Mouse (Mus musculus) ovary, postnatal 36 days (tissue): ENCODE data around the gene Emsy.

Experiments
- DNase-seq: peaks from one replicate; pipeline ENCODE4 v3.0.0; 2022; ENCODE audit warnings: low spot score, mixed read lengths

Gene Emsy

DNA sequence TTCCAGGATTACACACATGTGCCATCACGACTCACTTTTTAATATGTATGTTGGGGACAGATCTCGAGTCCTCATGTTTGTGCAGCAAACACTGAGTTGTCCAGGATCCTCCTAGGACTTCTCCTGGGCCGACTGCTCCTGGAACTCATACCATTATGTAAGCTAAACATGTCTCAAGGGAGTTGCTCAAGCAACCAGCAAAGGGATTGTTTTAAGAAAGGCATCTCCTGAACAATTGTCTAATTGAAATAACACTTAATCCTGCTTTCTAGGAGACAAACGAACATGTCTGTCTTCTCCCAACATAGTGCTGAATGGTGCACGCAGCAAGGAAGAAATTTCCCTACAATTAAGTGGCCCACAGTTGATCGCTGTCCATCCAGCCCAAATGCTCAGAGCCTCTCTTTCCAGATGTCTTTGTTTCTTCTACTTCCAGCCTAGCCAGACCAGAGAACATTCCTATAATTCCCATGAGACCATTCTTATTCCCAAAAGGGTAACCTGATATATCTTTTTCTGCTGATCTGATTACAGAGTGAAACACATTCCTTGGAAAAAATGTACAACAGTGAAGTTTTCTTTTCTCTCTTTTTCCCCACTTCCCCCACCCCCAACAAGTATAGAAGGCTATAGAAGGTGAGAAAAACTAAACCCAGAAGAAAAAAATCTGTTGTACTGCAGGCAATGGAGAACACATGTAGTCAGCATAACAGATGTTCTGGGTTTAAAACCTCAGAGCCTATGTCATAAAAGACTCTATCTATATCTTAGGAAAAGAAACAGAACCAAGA is 11.6 kb upstream of the Emsy start:
- no peak for DNase-seq

GRCm38 (mm10) chr7:98665726-98666125 is 9.1 kb upstream of the Emsy start:
- DNase-seq = no peak

GRCm38 (mm10) chr7:98665166-98665565 is 8.6 kb upstream of the Emsy start:
- DNase-seq = no peak

GRCm38 (mm10) chr7:98655681-98656530 is 677 bp downstream of the Emsy start:
- peak; percentile 77 for DNase-seq

DNA sequence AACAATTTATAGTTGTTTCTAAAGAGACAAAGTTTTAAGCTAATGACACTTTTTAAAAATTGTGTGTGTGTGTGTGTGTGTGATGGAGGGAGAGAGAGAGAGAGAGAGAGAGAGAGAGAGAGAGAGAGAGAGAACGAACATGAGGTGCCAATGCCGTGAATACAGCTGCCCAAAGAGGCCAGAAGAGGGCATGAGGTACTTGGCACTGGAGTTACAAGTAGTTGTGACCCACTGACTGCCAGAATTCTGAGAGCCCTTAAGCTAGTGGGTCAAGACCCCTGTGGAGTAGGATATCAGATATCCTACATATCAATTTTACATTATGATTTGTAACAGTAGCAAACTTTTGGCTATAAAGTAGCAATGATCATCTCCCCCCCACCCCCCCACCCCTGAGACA is 4.9 kb downstream of the Emsy start:
- no peak for DNase-seq

DNA sequence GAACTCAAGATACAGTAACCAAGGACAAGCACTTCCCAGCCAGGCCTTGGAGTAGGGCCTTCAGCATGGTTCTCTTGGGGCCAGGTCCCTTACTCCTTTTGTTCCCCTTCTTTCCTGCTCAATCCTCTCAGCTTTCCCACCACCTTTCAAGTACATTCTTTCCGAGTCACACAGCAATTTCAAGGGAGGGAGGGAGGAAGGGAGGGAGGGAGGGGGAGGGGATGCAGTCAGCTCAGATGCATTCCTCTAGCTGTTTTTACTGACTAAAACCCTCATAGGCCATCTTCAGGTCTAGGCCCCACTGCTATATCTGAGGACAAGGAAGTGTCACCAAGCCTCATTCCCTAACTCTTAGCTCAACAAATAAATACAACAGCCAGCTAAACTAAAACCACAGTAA is 12.3 kb downstream of the Emsy start:
- no peak for DNase-seq

GRCm38 (mm10) chr7:98636607-98637006 is 20.0 kb downstream of the Emsy start:
- no peak for DNase-seq

DNA sequence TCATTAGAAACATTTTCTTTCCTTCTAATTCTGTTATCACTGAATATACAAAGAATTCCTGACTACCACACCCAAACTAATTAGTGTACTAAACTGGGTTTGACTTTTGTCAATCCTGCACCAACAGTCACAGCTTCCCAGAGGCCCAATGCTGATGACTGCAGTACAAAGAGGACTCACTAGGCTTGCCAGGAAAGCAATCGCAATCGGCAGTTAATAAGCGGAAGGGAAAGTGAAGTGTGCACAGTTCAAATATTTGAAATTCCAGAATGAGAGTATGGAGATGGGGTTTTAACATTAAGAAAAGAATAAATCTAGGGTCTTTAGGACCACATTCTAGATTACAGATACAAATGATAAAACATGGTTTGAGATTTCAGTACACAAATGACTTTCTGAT is 23.6 kb downstream of the Emsy start:
- DNase-seq = no peak

DNA sequence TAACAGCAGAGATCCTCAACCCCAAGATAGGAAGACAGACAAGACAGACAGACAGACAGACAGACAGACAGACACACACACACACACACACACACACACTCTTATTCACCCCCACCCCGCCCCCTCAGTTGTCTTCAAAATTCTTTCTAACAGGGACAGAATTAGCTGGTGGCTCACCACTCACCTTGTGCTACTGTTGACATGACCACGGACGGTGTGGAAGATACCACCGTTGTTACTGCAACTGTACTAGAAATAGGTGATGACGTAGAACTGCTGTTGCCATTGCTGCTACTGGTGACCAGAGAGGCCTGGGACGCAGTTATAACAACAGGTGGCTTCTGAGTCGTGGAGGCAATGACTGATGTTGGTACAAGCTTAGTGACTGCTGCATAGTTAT is 26.6 kb downstream of the Emsy start:
- no peak for DNase-seq

DNA sequence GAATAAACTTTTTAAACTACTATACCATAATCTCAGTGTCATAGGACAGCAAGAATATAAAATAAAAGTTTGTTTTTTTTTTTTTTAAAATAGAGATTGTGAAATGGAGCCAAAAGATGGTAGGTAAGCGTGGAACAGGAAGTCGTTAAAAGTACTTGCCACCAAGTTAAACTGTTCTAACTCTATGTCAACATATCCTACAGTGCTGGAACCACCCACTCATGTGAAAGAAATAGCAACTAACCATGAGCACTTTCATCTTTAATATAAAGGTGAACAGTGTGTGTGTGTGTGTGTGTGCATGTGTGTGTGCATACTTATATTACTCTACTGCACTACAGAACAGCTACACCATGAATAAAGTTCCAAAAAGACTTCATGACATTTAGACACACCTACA is 38.8 kb downstream of the Emsy start:
- no peak for DNase-seq

GRCm38 (mm10) chr7:98612936-98613335 is 43.6 kb downstream of the Emsy start:
- DNase-seq = no peak

DNA sequence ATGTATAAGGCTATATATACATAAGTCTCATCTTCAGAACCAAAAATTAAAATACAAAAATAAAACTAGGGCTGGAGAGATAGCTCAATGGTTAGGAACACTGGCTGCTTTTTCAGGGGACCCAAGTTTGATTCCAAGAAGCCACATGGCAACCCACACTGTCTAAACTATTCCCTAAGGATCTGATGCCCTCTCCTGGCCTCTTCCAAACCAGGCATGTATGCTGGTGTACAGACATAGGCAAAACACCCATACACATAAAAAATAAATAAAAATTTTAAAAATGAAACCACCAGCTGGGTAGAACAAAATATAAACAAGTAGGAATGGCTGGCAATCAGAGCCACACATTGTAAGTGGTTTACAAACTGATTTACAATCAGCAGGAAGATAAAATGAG is 48.1 kb downstream of the Emsy start:
- no peak for DNase-seq

DNA sequence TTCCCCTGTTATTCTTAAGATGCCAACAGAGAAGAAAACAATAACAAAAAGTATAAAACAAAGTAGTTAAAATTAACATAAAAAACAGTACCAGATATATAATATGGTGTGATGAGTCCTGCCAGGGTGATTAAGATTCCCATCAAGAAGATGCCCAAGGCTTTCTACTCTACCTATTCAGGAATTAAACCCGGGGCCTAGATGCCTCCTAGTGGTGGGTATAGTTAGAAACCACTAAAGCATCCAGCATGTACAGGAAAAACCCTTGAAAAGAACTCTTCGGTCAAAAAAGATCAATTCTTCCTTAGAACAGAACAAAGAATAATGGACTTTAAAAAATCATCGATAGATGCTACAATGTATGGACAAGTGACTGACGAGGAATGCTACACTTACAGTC is 49.4 kb downstream of the Emsy start:
- DNase-seq = no peak

GRCm38 (mm10) chr7:98601715-98602114 is 54.9 kb downstream of the Emsy start:
- no peak for DNase-seq

GRCm38 (mm10) chr7:98597402-98597801 is 59.2 kb downstream of the Emsy start:
- DNase-seq = no peak

GRCm38 (mm10) chr7:98594731-98595130 is 61.9 kb downstream of the Emsy start:
- DNase-seq = no peak

DNA sequence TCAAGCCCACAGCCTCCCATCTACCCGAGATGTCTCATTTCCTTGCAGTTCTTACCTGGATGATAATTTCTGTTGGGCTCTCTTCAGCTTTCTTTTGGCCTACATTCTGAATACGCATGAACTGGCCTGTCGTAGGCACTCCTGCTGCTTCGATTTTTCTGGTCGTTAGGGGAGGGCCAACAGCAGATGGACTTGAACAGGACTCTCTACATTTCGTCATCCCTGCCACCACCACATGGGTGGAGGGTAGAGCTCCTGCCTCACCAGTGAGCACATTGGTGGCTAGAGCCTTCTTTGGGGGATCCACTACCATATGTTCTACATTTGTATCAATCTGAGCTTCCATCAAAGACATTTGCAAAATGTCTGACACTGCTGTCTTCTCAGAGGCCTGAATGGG is 63.3 kb downstream of the Emsy start:
- DNase-seq = no peak

DNA sequence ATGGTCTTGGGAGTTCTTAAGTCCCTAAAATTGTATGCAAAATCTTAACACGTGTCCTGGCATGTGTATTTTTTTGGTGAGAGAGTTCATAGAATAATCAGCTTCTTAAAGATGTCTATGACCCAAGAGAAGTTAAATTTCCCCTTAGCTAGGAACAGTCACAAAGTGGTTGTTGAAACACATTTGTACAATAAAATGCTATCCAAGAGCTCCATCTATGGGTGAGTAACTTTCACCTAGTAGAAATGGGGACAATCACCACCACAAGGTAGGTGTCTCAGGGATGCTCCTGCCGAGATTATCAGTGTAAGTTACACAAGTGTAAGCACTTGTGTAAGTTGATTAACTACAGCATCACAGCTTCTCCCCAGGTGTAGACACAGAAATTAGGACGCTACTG is 67.6 kb downstream of the Emsy start:
- DNase-seq = no peak

GRCm38 (mm10) chr7:98586313-98586712 is 70.3 kb downstream of the Emsy start:
- DNase-seq = no peak

DNA sequence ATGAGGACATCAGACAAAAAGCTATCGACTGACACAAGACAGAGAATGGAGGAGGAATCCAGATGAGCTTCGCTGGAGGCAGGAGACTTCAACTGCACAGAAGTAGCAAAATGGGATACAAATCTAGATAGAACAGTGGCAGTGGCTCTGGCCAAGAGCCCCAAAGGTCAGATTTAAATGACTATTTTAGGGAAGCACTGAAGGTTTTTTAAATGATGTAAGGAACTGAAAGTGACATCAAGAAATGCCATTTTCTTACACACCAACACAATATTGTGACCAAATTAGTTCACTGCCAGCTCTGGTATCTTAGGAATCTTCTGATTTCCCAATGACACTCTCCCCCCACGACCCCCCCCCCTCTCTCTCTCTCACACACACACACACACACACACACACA is 72.0 kb downstream of the Emsy start:
- DNase-seq = no peak

DNA sequence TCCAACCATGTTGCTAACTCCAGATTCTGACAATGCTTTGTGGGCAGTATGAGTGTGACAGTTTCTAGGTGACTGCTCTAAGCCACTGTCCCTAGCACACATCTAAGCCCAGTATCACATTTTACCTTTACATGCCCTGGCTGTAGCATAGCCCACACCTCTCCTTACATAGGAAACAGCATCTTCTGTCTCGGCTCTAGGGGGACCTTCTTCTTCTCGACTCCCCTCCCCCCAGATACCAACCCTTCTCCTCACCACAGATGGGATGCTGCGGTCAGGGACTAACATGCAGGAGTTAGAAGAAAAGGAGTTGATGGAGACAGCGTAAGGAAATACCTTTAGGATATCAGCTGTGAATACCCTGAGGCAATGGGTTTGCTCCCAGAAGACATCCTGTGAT is 75.3 kb downstream of the Emsy start:
- DNase-seq = no peak

GRCm38 (mm10) chr7:98580441-98580840 is 76.1 kb downstream of the Emsy start:
- DNase-seq = no peak

GRCm38 (mm10) chr7:98579731-98580130 is 76.9 kb downstream of the Emsy start:
- DNase-seq = no peak
